Mouse (Mus musculus) layer of hippocampus, adult 9-10 months (tissue): ENCODE results near the gene Alyref.
A peak's percentile ranks its signal among the peaks of the same experiment; 100 is the strongest.

Source experiments
- DNase-seq: peaks from one replicate; pipeline ENCODE4 v3.0.0; 2022; ENCODE audit warnings: low spot score

Gene Alyref

DNA sequence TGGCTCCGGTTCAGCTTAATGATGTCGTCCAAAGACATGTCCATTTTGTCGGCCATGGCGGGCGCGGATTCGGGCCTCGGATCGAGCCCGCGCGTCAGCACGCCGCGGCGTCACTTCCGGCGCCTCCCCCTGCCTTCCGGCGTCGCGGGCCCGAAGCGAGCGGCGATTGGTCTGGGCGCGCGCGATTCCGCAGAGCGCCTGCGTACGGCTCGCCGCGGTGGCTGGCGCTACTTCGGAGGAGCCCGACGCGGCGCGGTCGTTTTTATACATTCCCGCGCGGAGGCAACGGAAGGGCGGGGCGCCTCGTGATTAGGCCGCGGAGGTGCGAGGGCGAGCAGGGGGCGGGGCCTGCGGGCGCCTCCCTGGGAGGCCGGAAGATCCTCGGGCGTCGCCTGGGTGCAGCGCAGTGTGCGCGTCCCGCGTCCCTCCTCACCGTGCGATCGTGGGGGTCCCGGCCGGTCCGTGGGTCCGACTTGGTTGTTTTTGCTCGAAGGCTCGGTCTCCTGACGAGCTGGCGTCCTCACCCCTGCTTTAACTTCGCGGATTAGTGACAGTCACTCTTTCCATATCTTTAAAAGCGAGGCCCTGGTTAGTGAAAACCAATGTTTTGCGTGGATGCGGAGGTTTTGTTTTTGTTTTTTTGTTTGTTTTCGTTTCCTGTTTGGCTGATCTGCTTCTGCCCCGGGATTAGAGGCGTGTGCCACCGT lies at the start of gene Alyref, which contains the start of gene Anapc11:
Alyref (minus strand) TSS at position 83 of the 707 bp plus-strand sequence.
Anapc11 (plus strand) TSS at position 139 of the 707 bp plus-strand sequence.
- peak; percentile 50 for DNase-seq

DNA sequence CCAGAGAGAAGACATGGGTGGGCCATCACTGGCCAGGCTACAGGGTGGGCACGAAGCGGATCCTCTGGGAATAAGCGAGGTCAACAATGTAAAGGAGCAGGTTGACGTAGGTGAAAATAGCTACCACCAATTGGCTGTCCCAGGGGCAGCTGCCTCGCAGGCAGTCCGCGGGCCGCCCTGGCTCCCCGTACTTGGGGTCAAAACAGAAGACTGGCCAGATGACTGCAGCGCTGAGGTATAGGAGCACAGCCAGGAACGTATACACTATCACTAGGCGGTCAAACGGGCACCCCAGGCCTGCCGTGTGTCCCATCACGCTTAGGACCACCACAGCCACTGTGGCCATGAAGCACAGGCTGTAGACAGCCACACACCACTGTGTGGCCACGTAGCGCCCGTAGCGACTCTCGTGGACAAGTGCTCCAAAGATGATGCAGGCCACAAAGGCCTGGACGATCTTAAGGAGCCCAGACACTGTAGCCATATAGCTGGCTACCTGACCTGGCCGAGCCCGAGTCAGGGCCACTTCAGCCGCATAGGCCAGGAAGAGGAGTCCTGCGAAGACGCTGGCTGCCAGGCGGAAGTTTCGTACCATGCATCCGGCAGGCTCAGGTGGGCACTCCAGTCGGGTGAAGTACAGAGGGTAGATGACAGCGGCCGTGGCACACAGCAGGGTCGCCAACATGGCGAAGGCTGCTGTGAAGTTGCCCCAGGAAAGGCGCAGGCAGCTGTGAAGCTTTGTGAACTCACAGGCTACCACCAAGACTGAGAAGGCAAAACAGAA lies 49.1 kb upstream of the Alyref start:
- no peak for DNase-seq

DNA sequence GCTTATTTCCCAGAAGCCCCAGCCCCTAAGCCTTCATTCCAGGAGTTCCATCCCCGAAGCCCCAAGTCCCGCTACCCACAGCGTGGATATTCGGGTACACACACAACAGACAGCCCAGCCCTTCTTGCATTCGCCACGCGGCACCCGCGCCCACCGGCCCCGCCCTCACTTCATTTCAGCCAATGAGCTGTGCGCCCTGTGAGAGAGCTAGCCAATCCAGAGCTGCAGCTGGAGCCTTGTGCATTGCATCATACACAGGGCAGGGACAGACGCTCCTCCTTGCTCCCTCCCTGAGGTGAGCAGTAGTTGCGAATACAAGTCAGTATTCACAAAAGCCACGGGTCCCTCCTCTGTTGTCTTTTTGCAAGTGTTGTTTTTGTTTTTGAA lies 45.4 kb upstream of the Alyref start, which contains the start of gene Pycr1:
Pycr1 (minus strand) TSS at position 169 of the 387 bp plus-strand sequence.
- DNase-seq, result peak; percentile 85

DNA sequence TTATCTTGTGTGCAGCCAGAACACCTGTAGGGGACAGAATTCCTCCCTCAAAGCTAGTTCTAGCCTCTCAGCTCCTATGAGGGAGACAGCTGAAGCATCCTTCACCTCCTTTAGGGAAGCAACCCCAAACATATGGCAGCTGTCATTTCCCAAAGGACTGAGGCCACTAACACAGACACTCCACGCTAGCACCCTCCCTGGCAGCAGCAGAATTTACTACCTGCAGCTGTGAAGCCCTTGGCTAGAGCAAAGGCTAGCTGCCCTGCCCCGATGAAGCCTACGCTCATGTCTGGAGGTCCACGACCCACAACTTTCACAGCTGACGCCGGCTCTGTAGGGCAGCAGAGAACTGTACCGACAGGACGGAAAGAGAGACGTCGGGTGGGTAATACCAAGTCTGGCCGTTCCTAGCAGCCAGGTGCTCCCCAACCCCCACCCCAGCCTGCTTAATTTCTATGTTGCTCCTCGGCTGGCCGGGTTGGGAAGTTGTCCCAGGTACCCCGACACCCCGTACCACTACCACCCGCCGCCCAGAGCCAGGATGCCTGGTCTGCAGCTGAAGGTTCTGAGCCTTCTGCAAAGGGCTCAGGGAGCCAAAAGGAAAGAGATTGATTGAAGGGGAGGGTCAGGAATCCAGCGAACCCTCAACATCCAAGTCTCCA lies 44.9 kb upstream of the Alyref start:
- DNase-seq, result no peak

DNA sequence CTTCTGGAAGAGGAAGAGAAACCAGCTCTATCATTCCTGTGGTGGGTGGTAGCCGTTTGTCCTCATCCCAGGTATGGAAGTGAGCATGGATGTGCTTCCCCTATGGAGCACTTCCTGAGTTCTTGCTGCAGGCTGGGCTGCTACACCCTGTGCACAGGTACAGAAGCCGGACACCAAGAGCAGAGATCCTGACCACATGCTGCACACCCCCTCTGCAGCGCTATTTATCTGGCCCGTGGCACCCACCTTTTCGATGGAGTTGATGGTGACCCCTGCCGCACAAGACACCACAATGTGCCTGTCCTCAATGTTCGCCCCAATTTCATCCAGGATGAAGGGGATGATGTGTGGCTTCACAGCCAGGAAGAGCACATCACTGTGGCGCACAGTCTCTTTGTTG lies 43.7 kb upstream of the Alyref start:
- DNase-seq, result no peak

DNA sequence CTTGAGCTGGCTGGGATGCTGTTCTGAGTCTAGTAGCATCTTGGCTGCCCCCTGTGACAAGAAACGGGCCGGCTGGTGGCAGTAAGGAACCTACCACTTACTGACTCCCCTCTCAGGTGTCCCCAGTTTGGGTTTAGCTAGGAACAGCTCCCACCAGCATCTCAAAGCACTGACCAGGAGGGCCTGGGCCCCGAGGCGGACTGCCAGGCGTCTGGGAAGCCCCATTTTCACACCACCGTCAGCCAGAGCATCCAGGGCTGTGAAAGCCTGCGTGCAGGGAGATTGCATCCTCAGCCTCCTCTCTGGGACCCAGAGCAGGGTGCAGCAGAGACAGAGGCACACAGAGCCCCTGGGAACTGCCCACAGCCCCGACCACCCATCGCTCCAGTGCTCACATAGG lies 43.1 kb upstream of the Alyref start:
- DNase-seq, result no peak

DNA sequence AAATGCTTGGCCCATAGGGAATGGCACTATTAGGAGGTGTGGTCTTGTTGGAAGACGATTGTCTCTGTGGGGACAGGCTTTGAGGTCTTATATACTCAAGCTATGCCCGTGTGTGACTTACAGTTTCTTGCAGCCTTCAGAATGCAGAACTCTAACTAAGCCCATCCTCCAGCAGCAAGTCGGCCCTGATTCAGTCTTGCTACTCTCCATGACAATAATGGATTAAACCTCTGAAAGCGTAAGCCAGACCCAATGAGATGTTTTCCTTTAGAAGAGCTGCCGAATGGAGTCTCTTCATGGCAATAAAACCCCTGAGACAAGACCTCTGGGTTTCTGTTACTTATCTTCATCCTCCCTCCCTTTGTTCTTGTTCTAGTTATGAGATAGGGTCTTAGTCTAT lies 36.6 kb upstream of the Alyref start:
- DNase-seq, result no peak

DNA sequence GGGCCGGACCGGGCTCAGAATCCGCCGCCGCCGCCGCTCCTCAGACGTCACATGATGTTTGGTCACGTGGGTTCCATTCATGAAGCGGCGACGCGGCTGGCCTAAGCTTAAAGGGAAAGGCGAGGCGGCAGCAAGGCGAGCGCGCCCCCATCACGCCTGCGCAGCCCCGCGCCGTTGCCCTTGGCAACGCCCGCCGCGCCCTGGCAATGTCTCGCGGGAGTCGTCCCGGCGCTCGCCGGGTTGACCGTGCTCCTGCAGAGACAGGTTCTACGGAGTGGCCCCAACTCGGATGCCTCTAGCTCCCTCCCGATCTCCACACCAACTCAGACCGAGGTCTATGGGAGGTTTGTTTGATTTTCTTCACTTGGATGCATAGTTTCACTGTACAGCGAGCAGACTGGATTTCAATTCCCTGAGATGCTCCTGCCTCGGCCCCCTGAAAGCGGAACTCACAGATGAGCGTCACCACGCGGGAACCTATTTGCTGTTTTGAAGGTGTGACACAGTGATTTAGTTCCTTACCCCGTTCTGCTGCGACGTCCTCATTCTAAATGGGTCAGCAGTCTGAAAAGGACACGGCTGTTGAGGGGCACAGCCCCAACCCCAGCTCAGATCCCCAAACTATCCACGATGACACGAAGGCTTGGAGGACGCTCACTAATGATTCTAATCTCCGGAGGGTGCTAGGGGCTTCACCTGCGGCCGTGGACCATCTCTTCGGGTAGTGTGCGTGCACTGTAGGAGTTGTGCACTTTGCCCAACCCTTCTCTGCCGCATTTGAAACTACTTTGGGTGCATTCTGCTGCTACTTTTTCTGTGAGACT lies 35.6 kb upstream of the Alyref start, which contains the start of gene Mafg:
Mafg (minus strand) TSS at position 81 of the 824 bp plus-strand sequence.
- peak; percentile 78 for DNase-seq

DNA sequence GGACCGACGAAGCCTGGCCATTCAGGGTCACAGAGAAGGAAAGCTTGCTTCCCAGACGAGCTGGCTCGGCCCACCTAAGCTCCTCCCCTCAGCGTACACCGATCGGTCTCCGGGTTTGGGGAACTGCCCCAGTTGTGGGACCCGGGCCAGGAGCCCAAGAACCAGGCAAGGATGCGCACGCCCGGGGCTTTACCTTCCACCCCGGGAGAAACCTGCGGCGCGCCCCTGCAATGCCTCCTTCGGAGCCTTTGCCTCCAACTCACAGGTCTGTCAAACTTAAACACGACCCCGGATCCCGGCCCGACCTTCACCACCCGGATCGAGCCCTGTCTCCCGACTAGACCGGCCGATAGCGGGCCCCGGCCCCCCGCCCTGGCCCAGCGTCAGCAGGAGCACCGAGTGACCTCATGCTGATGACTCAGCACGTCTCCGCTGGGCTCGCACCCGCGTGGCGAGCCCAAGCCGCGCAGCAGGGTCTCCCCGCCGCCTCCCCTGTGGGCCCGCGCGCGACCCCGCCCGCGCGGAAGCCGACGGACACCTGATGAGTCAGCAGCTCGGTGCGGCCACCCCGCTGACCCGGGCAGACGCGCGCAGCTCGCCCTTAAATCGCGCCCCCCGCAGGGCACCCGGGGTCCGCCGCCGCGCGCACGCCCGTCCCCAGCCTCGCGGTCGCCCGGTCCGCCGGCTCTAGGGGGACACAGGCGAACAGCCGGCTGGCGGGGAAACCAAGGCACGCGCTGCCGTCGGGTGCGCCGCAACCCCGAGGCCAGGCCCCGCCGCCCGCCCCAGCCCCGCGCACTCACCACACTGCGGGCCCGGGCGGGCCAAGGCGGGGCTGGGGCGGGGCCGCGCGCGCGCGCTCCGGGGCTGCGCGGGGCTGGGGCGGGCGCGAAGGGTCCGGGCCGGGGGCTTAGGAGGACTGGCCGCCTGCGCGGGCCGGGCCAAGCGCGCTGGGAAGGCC lies 34.7 kb upstream of the Alyref start:
- DNase-seq, result no peak

DNA sequence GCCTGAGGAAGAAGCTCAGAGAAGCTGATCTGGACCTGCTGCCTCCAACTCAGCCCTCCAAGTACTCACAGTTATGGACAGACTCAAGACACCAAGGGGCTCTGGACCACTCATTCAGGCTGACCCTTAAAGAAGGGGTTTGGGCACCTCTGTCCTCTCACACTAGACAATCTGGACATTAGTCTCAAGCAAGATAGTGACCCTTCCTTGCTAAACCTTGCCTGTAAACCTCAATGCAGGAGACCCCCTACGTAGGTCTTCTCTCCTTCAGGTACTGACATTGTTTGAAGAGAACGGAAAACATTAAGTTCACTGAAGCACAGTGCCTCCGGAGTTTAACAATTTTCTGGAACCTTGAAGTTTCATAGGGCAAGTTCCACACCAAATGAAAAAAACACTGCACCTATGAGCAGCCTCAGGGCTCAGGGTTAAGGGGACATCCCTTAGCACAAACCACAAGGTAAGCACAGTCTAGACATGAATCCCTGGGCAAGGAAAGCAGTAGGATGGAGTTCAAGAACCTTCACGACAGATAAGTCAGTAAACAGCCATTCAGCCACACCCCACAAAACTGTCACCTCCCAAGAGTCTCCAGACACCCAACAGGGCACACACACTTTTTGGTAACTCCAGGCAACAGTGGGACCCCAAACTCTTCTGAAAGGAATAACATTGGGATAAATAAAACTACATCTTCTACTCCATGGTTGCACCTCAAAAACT lies 33.7 kb upstream of the Alyref start:
- no peak for DNase-seq

DNA sequence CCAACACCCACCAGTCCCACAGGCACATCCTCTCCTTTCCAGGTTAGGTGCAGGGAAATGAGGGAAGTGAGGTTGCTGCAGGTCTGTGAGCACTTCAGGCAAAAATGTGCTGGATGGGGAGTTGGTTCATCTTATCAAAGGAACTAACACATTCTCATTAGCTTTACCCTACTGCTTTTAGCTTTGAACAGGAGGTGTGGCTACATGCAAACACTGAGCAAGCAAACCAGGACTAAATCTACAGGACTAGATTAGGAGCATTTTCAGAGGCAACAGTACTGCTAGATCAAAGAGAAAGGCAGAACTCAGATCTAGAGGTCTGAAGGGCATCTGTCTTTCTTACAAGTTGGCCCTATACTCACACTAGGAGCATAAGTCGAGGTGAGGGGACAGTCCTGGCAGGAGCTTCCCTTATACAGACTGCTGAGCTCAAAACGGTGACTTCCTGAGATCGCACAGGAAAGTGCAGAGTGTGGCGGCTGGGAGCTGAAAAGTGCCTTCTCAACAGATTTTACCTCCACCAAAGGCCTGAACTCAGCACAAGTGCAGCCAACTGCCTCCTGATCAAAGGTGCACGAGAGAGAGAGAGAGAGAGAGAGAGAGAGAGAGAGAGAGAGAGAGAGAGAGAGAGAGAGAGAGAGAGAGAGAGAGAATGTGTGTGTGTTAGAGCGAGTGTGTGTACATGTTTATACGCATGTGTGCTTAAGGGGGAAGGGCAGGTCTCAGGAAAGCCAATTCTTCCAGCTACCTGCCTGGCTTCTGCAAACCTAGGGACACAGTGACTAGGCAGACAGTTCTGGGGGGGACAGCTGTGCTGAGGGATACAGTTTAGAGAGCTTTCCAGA lies 32.9 kb upstream of the Alyref start:
- no peak for DNase-seq

DNA sequence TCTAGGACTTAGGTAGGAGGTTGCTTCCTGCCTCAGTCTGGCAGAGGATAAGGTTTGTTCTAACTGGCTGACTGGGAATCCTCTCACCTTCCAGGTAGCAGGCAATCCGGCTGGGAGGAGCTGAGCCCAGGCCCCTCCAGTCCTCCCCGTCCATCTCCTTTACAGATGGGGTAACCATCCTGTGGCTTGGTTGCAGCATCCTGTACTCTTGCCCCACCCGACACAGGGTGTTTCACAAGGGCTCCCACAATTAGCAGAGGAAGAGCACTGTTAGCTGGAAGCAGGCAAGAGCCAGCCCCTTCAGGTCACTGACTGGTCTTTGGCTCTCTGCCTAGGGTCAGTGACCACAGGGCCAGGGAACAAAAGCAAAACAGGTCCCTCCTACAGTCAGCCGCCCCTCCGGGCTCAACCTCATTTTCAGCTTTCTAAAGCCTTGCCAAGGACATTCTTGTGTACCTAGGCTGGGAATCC lies 32.3 kb upstream of the Alyref start:
- no peak for DNase-seq

DNA sequence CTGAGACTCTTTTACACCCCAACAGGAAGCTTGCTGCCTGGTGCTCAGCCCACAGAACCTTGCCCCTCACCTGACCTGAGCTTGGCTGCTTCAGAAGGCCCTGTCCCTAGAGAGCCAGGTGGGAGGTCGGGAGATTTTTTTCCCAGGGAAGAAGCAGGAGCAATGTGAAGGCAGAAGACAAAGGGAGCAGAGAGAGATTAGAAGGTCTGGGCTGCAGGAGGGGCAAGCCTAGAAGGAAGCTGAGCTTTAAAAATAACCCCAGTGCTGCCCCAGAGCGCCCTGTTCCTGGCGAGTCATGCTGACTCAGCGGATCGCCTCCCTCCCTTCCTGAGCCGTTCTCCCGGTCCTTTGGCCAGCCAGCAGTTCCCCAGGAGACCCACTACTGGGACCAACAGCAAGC lies 31.7 kb upstream of the Alyref start:
- DNase-seq, result no peak

DNA sequence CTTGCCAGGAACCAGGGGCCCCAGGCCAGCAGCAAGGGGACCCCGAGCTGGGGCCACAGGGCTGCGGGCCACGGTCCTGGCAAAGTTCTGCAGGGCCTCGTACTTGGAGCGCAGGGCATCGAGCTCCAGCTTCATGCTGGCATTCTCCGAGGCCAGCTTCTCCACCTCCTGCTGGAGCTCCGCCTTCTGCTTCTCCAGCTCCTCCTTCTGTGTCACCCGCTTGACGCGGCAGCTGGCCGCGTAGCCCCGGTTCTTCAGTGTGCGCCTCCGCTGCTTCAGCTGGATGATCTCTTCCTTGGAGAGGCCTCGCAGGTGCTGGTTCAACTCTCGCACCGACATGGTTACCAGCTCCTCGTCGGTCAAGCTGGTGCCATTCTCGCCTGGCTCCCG lies 31.2 kb upstream of the Alyref start:
- DNase-seq, result no peak

DNA sequence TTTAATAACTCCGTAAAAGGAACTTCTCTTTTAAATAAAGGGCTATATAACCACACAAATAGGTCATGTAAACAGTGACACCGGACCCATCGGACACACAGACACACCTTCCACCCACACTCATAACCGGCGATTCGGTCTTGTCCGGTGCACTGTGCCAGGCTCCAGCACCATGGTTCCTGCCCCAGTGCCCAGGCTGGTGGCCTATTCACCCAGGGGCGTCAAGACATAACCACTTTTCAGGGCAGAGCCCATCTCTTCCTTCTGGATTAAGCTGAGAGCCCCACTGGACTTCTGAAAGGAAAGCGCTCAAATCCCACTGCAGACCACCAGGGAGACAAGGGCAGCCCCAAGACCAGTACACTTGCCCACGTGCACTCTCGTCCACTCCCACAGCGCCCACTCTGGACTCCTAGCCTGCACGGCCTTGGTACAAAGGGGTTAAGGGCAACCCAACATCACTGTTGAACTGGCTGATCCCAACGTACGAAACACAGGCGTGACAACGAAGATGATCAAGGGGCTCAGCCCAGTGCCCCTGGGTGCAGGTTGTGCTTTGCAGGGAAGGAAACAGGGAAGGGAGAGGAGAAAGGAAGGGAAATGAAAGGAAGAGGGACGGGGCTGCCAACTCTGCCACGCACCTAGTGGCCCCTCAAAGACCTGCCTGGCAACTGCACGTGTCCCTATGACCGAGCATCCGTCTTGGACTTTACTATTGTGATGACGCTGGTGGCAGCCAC lies 30.6 kb upstream of the Alyref start:
- no peak for DNase-seq

DNA sequence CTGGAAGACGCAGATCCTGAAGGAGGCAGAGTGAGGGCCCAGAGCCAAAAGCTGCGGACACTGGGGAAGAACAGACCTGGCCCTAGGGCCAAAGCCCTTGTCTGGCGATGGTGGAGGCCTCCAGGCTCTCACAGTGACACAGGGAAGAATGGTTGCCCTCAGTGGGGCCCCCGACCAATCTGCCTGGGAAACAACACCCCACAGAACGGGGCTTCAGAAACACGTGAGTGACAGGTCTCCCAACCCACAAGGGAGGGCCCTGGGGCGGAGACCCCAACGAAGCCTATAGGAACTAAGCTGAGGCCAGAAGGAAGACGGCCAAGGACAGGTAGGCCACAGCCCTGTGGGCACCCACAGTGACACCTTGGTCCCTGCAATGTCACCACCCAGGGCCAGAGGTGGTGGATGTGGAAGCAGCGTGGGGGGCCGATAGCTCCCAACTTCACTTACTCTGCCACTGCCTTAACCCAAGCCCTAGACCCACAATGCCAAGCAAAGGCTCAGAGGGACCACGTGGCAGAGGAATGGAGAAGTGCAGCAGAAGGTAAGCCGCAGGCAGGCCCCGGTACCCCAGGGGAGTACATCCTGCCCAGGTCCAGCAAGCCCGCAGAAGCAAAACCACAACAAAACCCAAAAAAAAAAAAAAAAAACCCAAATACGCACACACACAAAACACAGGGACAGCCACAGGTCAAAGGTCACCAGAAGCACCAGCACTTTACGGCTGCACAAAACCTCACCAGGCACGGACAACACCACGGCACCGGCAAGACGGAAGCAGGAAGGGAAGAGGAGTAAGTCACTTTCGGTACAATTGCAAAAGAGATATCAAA lies 29.5 kb upstream of the Alyref start:
- no peak for DNase-seq

DNA sequence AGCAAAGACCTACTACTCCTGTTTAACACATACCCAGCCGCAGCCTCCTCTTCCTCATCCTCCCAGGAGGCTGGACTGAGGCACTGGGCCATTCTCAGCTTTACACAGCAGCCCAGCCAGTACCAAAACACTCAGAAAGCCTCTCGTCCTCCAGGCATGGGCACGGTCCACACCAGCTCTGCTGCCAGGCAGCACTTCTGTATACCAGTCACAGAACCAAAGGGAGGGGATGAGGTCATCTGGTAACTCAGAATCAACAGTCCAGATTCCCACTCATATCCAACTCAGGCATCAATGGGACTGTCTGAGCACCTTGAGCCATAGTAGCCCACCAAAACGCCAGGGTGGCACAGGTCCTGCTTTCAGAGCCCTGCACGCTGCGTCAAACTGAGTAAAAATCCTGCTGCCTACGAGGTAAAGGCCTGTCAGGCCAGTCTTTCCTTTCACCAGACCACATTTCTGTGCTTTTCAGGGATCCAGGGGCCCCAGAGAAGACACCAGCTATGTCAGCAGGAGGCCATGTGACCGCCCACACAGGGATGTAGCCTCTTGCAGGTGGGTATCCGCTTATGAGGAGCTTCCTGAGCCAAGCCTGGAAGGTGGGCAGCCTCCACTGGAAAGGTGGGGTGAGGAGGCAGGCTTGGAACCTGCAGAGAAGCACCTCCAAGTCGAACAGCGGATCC lies 28.8 kb upstream of the Alyref start:
- no peak for DNase-seq
